Mouse (Mus musculus) layer of hippocampus, postnatal 10 days (tissue): ENCODE measurements around the gene Dpt. TPM values are rescaled to one million over a fixed set of nuclear protein-coding genes. Genes with fewer than 3 reads are reported as not detected.
A peak's percentile ranks its signal among the peaks of the same experiment; 100 is the strongest.
"Not testable (repeated sequence)": the region's sequence is repeated elsewhere in the genome, so short reads cannot be mapped to it uniquely, and the experiment has no call there.

ENCODE experiments used
- DNase-seq, 2 experiments: peaks; one replicate each; pipeline ENCODE4 v3.0.0; 2021; ENCODE audit warnings: low spot score in 2 of 2
- long read RNA-seq: library from polyadenylated mRNA; stranded (forward); transcript quantifications from one replicate; pipeline ENCODE4 v2.0.0, GENCODE M21; 2023
- total RNA-seq, 2 experiments: library from RNA; stranded (reverse); gene quantifications; 2 replicates each; pipeline ENCODE4 v1.2.3; 2021

Gene Dpt
- total RNA-seq = under 1 TPM; 0.41 to 0.45 TPM
- long read RNA-seq = 0 reads

DNA sequence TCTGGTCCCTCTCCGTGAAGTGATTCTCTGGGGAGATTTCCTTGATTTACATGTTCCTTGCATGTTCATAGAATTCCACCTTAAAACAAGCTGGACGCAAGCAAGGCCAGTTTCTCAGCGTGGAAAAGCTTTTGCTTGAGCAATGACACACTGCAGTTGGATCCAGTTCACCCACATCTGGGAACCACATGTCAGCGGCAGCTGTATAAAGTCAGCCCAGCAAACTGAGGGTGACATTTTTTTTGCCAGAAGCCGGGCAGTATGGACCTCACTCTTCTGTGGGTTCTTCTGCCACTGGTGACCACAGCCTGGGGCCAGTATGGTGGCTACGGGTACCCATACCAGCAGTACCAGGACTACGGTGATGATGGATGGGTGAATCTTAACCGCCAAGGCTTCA is at the start of gene Dpt:
TSS of gene Dpt (plus strand) at position 174 of the 400 bp plus-strand sequence.
- no peak for DNase-seq

DNA sequence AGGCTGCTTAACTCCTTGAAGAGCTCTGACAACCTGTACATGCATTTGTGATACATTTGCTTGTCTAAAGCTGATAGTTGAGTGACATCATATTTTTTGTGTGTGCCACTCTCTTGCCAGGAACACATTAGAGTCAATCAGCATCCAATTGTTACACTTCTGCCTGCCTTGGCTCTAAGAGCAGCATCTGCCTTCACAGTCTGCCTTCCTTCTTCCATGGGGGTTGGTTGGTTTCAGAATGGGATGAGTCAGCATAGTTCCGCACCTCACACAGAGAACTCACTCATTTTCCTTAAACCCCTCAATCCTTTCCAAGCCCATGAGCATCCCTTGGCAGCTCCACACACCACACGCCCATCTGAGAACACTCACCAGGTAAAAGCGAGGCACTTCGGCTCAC is 42.7 kb upstream of the Dpt start:
- DNase-seq = no peak

DNA sequence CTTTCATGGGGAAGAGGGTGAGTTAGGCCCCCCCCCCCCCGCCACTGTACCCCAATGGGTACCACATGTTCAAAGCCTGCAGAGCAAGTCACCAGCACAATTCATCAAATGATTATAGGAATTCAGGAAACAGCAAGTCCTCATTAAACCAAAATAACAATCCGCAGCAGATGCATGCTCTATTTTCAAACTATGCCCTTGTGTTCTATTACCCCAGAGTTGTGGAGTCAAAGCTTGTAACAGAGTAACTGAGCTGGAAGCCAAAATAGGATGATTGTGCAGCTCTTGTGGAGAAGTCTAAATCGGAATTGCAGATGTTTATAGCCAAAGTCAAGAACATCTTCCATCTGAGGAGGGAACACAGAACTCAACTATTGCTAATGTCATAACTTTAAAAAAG is 40.8 kb upstream of the Dpt start:
- DNase-seq = no peak

DNA sequence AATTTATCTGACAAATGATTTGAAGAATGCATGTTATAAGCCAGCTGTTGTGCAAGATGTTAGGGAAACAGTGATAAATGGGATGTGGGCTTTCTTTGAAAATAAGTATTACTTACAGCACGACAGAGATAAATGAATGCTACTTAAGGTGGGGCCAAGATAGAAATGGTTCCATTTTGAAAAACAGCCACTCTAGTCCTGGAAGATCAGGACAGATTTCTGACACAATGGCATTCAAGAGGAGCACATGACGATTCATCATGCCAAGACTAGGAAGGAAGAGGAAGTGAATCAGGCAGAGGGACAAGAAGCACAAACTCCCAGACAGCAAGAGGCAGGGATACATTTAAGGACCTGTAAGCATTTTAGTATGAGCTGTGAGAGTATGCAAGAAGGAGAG is 39.5 kb upstream of the Dpt start:
- DNase-seq = no peak

DNA sequence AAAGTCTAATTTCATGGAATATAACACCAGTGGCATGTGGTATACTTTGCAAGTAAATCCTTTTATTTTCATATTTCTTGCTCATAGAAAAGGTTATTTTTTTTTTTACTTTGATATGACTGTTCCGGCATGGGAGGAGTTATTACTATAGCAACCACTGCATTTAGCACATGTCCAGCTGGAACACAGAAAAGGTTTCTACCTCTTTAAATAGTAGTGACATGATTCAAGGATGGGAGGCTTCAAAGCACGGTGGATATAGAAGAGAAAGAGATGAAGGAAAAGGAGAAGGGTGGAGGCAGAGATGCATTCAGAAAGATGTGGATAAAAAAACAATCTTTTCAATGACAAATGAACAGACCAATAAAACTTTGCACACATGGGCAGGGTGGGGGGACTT is 38.0 kb upstream of the Dpt start:
- DNase-seq = peak in 1 of 2 experiments; percentile 11

DNA sequence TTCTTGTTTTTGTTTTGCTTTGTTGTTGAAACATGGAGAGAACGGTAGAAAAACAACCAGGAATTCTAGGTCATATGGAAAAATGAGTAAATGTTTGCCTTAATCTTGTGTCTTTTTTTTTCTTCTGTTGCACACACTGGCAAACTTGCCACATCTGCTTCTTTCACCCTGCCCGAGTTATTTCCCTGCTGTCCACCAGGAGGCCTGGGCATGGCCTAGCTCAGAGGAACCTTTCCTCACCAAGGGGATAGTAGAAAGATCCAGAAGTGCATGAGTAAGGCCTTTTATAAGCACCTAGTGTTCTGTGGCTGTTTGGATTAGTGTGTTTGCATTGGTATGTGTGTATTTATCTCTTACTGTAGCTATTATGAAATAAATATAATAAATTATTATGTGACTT is 34.2 kb upstream of the Dpt start:
- peak in 1 of 2 experiments; percentile 18 for DNase-seq

DNA sequence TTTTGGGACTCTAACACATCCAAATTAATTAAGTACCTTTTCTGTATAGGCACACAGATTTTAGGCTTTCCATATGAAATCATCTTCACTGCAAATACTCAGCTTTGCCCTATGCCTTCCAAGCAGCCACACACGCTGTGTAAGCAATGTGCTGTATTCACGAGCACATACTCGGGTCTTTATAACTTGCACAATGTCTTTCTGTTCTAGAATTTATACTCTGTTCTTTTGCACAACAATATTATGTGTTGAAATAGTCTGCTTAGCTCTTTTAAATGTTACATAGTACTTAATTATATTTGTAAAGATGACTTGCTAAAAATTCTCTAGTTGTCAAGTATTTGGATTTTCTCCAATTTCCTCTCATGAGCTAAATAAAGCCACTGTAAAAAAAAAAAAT is 29.8 kb upstream of the Dpt start:
- DNase-seq = peak in 1 of 2 experiments; percentile 8

DNA sequence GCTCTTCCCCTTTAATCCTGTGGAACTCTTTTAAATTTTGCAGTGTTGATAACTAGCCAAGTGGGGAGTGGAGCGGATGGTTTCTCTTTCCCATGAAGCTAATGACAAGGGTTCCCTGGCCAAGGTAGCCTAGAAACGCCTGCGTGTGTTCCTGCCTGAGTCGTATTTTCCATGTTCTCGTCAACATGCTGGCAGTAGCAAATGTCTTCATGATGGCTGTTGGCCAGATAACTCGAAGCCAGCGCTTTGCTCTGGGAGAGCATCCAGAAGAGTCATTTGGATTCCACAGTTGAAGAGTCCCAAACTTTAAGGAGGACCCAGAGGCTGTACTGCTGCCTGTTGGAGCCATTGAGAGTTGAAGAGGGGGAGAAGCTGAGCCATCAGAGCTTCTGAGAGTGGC is 25.8 kb upstream of the Dpt start:
- peak; percentile 60 to 67 for DNase-seq

DNA sequence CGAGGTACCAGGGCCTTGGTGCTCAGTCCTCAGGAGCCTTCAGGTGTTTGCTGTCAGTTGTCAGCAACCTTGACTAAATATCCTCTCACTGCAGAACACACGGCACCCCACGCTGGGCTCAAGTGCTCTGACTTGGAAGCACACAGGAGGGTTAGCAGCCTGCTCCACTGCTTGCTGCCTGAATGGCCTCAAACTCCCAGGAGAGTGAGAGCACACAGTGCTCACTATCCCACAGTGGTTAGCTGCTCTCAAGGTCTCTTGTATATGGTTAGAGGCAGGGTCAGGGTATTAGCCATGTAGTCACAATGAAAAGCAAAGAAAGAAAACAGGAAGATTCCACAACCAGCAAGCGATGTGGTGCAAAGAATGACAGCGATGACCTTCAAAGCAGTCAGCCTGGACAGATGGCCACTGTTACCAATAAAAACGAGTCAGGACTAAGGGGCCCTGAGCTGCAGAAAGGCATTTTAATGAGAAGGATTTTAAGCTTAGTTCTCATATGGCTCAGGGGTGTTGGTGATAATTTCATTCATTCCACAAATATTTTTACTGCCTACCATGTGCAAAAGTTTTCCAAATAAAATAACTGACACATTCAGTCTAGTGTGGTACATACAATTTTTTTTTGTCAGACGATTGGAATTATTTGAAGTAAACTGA is 15.5 kb upstream of the Dpt start:
- DNase-seq = no peak

DNA sequence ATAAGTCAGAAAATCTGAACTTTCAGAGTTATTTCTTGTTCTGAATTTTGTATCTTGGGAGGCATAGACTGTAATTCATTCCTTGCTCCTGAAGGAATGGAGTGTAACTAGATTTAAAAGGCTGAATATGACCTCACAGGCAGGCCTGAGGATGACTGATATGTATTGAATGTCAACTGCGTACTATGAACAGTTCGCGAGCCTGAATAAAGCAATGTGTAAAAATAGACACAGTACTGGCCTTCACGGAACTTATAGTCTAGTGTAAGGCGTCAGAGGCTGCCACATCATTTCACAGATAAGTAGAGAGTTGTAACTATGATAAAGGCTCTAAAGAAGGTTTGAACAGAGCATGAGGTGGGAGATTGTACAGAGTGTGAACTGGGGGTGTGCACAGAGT is 10.3 kb upstream of the Dpt start:
- no peak for DNase-seq

DNA sequence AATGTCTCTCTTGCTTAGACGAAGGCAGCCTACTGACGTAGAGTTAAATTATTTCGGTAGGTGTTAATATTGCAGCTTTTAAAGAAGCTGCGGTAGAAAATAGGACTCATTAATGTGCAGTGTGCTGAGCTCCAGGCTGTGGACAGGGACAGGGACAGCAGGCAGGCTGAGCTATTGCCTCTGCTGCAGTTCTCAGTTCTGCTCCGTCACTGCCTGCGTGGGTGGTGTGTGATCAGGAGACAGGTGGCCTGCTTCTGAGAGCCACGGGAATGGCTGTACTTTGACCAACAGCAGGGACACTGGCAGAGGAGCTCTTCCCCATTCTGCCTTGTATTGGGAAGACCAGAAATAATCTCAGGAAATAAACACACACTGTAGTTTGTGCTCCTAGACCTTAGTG is 8.7 kb upstream of the Dpt start:
- DNase-seq = peak; percentile 57 to 60

DNA sequence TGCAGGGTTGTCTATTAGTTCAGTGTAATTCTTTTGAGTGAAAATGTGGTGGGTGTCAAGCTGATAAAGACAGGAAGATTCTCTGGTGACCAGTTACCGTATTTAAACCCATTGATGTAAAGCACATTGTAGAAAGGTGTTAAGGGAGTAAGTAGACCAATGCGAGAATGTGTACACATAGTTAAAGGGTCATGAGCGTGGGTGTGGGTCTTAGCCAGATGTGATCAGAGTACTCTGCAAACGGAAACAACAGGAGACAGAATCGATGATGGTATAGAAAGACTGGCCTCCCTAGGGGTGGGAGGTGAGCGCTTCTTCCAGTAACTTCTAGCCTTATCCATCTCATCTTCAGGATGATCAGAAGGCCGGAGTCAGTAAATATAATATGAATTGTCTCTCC is 8.2 kb upstream of the Dpt start:
- no peak for DNase-seq

DNA sequence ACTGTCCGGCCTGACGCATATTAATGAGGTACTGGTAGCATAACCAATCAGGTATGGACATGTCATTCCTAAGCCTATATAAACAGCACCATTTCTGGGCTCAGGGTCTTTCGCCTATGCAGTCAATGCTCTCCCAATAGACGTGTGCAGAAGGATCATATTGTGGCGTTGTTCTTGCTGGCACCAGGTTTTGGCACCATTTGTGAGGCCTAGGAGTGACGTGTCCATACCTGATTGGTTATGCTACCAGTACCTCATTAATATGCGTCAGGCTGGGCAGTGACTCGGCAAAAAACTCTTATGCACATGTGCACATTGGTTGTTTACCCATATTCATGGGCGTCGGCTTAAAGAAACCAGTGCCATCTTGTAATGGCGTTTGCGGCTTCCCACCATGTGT is 6.1 kb upstream of the Dpt start:
- DNase-seq = not testable (repeated sequence)

DNA sequence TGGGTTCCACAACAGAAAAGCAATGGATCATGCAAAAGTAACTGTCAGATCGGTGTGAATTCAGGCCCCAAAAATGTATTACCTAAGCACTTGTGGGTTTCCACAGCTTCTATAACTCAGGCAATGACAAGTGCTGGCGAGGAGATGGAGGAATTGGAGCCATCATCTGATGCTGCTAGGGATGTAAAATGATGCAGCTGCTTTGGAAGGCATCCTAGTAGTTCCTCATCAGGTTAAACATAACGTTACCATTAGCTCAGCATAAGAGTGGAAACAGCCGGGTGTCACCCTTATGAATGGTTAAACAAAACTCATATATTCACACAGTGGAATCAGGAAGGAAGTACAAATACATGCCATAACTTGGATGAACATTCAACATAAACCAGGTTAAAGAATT is 3.4 kb upstream of the Dpt start:
- DNase-seq = no peak

DNA sequence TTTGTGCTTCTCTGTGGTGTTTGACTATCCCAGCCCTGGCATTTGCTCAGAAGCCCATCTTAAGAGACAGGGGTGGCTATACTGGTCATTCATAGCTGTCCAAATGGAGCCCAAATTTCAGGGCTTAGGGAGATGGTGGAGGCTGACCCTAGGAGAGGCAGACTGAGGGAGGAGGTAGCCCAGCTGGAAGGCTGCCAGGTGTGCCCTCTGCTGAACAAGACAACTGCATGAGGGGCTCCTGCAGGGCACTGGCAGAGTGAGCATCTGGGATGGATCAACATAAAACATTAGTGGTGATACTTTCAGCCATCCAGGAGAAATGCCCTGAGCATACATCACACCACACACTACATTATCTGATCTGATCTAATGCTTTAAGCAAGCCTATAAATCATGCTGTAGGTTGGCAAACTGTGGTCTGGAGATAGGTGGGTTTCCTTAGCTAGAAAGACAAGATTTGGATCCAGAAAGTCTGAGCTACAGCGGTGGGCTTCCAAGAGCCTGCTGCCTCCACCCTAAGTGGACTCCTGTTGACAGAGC is 1.4 kb downstream of the Dpt start:
- DNase-seq = no peak

DNA sequence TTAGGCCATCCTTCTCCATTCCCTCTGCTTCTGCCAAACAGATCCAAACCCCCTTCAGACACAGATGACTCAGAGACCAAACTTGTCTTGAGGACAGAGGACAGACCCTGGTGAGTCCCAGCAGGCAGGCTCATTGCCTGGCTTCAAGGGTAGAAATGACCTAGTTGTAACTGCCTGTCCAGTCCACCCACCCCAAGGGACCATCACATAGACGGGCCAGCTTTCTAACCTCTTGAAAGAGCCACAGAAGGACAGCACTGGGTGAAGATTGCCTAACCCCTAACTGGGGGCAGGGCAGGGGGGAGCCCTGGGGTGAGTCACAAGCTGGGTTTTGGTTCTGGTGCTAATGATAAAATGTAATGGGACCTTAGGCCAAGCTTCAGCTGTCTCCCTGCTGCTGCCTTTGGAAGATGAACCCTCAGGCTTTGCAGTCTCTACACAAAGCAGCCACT is 2.1 kb downstream of the Dpt start:
- no peak for DNase-seq

DNA sequence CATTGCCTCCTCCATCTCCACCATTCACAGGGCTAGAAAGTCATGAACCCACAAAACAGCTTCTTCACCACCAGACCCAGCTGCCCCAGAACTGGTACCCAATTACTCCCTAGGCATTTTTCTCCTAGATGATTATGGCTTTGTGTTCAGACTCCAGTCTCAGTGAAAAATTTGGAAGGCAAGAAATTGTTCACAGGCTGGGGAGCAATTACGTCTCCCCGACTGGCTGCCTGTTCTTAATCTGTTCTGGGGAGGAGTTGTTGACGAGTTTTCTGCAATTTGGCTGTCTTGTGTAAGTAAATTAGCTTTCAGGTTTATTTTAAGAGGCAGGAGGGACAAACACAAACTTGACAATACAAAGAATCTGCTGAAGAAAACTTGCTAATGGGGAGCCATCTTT is 2.7 kb downstream of the Dpt start:
- DNase-seq = no peak

DNA sequence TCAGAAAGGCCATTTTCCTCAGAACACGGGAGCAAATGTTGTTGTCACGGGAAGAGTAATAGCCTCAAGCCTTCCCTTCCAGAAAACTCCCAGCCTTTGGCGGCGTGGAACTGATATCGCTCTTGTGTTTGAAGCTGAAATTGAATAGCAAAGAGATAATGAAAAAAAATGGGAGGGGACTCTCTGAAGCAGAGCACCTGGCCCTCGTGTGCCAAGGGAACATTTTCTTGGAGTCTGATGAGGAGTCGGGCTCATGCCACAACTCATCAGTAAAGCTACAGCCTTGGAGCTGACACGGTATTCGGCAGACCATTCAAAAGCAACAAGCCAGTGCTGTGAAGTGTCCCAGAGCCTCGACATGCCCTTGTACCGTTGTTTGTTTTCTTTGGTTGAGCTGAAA is 7.8 kb downstream of the Dpt start:
- no peak for DNase-seq

DNA sequence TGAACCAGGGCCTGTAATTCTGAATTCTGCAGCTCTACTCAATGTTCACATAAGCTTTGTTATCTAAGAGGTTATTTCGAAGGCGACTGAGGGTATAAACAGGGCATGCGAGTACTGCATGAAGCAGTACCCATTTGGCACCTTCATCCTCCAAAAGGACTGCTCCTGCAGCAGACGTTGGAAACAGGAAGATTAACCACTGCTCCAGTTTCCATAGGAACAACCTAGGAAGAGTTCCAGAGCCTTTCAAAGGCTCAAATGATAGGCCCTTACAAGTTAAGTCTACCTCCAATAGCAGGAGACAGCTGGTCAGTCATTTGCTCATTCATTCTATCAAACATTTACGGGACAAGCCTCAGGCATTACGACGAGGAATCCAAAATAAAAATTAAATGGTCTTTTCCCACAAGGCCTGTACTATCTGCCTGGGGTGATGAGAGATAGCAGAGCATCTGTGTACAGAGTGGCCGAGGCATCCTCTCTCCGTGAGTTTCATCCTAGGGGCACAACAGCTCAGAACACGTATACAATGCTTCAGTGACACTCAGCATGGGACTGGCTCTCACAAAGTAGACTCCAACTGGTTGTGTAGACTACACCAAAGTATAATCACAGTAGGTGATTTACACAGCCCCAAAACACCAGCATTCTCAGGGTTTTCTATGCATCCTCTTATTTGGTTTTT is 8.4 kb downstream of the Dpt start:
- DNase-seq = no peak

DNA sequence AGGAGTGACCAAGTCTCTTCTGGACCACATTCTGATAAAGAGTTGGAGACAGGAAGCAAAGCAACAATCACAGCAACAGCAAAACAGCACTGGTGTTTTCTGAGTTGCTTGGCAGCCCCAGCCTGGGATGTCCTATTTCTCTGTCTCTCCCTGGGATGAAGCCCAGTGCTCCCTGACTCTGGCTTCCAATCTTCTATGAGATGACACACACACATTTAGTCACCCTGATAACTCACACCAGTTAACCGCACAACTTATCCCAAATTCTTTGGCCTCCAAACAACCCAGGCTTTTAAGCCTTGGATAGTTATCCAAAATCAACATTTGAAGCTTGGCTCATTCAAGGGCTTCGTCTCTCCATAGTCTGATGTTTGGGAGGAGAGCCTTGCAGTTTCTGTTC is 12.9 kb downstream of the Dpt start:
- DNase-seq = no peak

DNA sequence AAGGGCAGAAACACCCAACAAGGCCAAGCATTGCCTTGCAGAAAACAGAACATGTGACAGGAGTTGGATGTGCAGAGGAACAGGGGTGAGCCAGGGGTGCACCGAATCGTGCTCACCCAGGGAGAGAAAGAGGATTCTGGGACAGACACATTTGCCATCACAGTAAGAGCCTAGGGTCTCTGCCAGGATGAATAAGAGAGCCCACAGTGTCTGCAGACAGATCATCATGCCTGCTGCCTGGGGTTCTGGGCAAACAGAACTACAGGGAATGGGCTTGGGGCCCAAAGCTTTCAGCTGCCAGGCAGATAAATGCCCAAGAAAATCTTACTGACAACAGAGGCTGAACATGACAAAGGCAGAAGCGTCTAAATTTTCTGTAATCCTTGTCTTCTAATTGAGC is 14.9 kb downstream of the Dpt start:
- peak; percentile 37 to 43 for DNase-seq

DNA sequence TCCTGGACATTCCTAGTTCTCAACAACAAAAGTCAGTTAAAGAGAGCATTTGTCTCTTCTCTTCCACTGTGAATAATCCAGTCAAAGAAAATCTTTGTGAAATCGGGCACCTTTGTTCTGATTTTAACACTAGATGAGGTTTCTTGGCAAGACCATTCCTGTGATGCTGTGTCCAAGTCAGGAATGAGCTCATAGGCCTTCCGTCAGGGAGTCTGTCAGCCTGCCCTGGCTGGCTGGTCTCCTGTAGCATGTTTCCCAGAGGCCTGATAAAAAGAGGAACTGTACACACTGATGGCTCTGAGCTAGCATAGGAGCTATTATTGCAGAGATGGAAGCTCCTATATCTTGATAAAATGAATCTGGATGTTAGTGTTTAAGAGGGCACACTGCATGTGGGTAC is 17.8 kb downstream of the Dpt start:
- DNase-seq = no peak

DNA sequence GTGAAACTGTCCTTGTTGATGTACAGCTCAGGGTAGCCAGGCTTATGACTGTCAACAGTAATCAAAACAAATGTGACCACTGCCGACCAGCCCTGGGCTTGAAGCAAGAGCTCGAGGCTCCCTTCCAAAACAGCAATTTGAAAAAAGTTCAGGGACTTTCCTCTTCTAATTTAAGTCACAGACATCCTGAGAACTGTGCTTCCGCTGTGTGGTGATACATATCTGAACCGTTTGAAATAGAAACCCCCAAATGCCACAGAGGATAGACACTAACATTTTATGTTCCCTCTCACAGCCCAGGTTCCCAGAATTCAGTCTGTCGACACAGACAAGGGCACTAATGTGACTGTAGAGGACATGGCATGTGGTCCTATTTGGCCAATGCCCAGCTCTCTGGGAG is 18.9 kb downstream of the Dpt start:
- no peak for DNase-seq
